Mouse (Mus musculus) heart, adult 9 months (tissue): ENCODE measurements around the gene Fam126b.
"Not testable (repeated sequence)": the region's sequence is repeated elsewhere in the genome, so short reads cannot be mapped to it uniquely, and the experiment has no call there.

Source experiments
- DNase-seq, 2 experiments: peaks; one replicate each; pipeline ENCODE4 v3.0.0; 2022; ENCODE audit warnings: low spot score in 2 of 2

The Fam126b gene

GRCm38 (mm10) chr1:58570437-58570836, 15.7 kb downstream of the Fam126b start:
- DNase-seq = no peak

- no peak for DNase-seq
These were observed 17.5 kb downstream of the Fam126b start for GRCm38 (mm10) chr1:58568456-58569130.

- DNase-seq = no peak
These were observed 19.5 kb downstream of the Fam126b start for GRCm38 (mm10) chr1:58566621-58567020.

- DNase-seq = no peak
These were observed 21.1 kb downstream of the Fam126b start for GRCm38 (mm10) chr1:58564981-58565380.

- DNase-seq = peak in 1 of 2 experiments; percentile 27
These were observed 23.7 kb downstream of the Fam126b start for GRCm38 (mm10) chr1:58562455-58562854.

GRCm38 (mm10) chr1:58560370-58560769, 25.8 kb downstream of the Fam126b start:
- not testable (repeated sequence) for DNase-seq

- no peak for DNase-seq
These were observed 44.7 kb downstream of the Fam126b start for GRCm38 (mm10) chr1:58541386-58541785.

- DNase-seq = no peak
These were observed 78.9 kb downstream of the Fam126b start for GRCm38 (mm10) chr1:58507249-58507648.

GRCm38 (mm10) chr1:58504577-58505254, 81.4 kb downstream of the Fam126b start, which contains the start of gene Orc2:
Orc2 (minus strand) TSS chr1:58505109.
- DNase-seq = peak; percentile 91 to 93

- DNase-seq = no peak
These were observed 82.2 kb downstream of the Fam126b start for GRCm38 (mm10) chr1:58503793-58504370.

GRCm38 (mm10) chr1:58503134-58503533, 83.0 kb downstream of the Fam126b start:
- no peak for DNase-seq

GRCm38 (mm10) chr1:58498758-58499157, 87.4 kb downstream of the Fam126b start:
- DNase-seq = no peak

- DNase-seq = no peak
These were observed 88.4 kb downstream of the Fam126b start for GRCm38 (mm10) chr1:58497678-58498077.

- no peak for DNase-seq
These were observed 90.5 kb downstream of the Fam126b start for GRCm38 (mm10) chr1:58495603-58496002.

- DNase-seq = no peak
These were observed 103.5 kb downstream of the Fam126b start for GRCm38 (mm10) chr1:58482647-58483046.

GRCm38 (mm10) chr1:58475662-58476061, 110.5 kb downstream of the Fam126b start:
- no peak for DNase-seq
